Mouse (Mus musculus) neutrophil, adult 5-6 weeks (primary cell): ENCODE measurements at regions not wholly inside any gene's neighbourhood (a gene's known extent, or its start where the extent isn't known, plus 50 kb on each side); places are given as distances from the start of the nearest gene placed in this dataset.
"Not testable (repeated sequence)": the region's sequence is repeated elsewhere in the genome, so short reads cannot be mapped to it uniquely, and the experiment has no call there.

Source experiments
- ATAC-seq: fragments of 151-379, 151-347 bp; 2 replicates; pipeline ENCODE4 v1.8.0; 2017; ENCODE audit warnings: mild to moderate bottlenecking, moderate TSS enrichment; ENCODE audit not compliant: insufficient number of reproducible peaks, poor library complexity, low FRiP score, severe bottlenecking; ENCODE audit errors: extremely low read depth

DNA sequence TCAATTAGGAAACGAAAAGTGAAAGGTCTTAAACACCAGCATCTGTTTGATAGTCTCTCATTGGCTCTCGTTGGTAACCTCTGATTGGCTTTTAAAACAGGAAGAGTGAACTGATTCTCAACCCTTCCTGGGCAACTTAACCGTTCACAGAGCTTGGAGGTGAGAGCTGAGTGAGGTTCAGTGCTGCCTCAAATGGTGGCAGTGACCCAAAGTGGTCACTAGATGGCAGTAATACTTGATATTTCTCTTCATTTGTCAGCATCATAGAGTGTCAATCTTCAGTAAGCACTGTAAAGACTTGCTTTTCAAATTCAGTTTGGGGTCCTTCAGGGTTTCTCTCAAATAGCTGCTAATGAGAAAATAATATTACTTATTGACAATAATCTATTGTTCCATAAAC is 321.8 kb upstream of the Gdi2 start:
- ATAC-seq = not testable (repeated sequence)

- ATAC-seq = not testable (repeated sequence)
Measured at GRCm38 (mm10) chr13:3221005-3221621, 316.8 kb upstream of the Gdi2 start.

DNA sequence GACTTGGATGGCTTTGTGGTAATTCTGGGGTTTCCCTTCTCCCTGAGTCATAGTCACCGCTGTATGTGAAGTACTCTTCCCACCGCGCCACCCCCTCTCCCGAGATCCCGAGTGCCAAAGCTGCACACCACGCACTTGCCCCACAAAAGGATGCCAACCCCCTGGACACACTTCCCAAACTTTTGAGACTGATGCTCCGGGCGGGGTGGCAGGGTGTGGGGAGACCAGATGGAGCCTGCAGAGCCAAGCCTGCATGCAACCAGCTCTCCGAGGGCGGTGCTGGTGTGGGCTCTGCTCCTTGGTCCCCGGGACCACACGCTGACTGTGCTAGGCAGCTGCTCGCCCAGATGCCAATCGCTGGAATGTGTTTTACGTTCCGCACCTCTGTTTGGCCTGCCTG is 316.2 kb upstream of the Gdi2 start:
- ATAC-seq = no peak

GRCm38 (mm10) chr13:3258379-3258778 is 279.5 kb upstream of the Gdi2 start:
- ATAC-seq = no peak

DNA sequence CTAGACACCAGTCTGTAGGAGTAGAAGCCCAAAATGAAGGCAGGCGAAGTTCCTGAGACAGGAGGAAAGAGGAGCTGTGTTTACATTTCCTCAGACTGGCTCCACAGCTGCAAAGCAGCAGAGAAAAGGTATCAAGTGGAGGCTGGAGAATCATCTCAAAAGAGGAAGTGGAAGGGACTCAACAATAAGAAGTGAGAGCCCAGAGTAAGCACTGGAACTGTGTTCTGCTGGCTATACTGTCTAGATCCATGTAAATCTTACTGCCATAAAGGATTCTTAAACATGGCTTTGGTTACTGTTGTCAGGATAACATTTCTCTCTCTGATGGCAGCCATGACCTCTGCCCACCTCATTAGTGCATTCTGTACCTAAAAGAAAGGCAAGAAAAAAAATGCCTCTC is 261.7 kb upstream of the Gdi2 start:
- ATAC-seq = peak; percentile 85
